Mouse (Mus musculus): ENCODE measurements around the gene Dlx5.

The Dlx5 gene

GRCm38 (mm10) chr6:6859950-6860410, 21.9 kb downstream of the Dlx5 start:
- no peak for DNase-seq (ENCODE audit: low read depth, low spot score)

GRCm38 (mm10) chr6:6859111-6859949, 22.6 kb downstream of the Dlx5 start:
- DNase-seq (ENCODE audit: low read depth, low spot score), result no peak

- no peak for DNase-seq (ENCODE audit: low read depth, low spot score)
Measured at GRCm38 (mm10) chr6:6858571-6858970, 23.3 kb downstream of the Dlx5 start.

DNA sequence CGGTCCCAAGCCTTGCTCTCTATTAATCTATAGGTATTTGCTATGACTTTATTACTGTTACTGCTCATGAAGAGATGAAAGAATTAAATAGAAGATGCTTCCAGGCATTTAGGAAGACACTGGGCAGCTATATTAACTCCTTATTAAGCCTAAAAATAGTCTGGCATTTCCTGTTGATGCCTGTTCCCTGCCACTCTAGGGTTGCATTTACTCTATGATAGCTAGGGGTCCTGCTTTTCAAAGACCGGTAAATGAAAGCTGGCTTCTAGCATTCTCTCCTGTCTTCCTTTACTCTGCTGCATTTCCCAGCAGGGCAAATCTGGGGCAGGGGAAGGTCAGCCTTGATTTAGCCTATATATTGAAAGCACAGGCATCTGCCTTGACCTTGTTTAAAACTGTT, 24.1 kb downstream of the Dlx5 start:
- DNase-seq (ENCODE audit: low read depth, low spot score), result no peak

DNA sequence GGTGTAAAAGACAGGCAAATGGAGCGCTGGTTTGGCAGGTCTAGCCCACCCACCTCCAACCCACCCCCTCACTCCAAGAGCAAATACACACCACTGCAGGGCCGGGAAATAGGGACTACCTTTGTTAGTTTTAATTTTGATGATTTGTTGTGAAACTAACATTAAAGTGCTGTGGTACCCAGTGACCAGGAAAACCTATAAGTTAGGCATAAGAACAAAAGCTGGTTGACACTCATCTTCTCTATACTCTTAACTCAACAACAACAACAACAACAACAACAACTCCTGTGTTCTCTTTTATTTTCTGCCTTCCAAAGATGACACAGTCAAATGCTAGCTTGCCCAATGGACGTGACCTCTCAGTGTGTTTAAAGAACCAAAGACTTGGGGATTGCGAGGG, 25.0 kb downstream of the Dlx5 start:
- no peak for DNase-seq (ENCODE audit: low read depth, low spot score)

DNA sequence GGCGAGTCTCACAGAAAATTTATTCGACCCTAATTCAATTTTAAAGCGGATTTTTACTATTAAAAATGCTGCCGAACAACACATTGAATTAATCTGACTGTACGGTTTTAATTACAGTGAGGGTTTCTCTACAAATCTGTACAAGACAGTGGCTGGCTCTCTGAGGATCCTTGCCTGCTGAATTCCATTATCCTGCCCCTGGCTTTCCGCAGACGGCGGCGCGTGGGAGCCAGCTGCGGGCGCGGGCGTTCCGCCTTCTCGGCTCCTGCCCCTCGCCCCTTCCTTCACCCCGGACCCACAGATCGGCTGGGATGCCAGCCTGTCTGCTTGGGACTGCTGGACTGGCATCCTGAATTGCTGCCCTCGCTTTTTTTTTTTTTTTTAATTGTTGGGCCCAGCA, 25.6 kb downstream of the Dlx5 start:
- no peak for DNase-seq (ENCODE audit: low read depth, low spot score)

- no peak for DNase-seq (ENCODE audit: low read depth, low spot score)
Measured at GRCm38 (mm10) chr6:6855746-6856185, 26.1 kb downstream of the Dlx5 start.

GRCm38 (mm10) chr6:6854902-6855745, 26.8 kb downstream of the Dlx5 start:
- peak; percentile 76 for DNase-seq (ENCODE audit: low read depth, low spot score)

DNA sequence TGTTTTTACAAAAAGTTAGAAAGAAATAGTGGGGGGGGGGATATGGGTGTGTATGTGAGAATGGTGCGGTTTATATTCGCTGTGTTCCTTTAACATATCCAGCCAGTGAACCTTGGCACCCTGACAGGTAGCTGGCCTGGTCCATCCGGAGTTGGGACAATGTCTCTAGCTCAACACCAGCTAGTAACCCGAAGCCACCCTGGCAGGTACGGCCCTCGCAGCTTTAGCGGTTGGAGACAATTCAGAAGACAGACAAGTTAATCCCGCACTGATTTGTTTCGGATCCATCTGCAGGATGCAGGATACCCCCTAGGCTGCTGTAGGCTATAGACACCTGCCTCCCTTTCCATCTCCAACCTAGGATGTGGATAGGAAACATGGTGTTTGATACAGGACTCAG, 27.7 kb downstream of the Dlx5 start:
- DNase-seq (ENCODE audit: low read depth, low spot score), result no peak

DNA sequence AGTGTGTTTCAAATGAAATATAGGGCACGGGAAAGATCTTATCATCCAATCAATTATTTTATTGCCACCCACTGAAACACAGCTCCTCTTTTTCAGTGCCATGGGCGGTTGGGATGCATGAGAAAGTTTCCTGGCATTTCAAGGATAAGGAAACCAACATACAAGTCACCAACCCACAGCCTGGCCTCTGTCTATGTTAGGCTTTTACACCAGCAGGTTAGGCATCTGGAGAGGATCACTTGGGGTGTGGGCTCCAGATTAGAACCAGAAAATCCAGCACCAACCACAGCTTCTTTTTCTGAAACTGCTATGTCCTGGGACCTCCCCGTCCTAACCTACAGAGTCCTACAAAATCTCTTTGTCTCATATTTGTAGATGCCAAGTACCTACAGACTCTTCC, 28.9 kb downstream of the Dlx5 start:
- DNase-seq (ENCODE audit: low read depth, low spot score), result no peak

GRCm38 (mm10) chr6:6851166-6851565, 30.7 kb downstream of the Dlx5 start:
- no peak for DNase-seq (ENCODE audit: low read depth, low spot score)

GRCm38 (mm10) chr6:6850324-6851060, 31.4 kb downstream of the Dlx5 start:
- no peak for DNase-seq (ENCODE audit: low read depth, low spot score)

- DNase-seq (ENCODE audit: low read depth, low spot score), result no peak
Measured at GRCm38 (mm10) chr6:6849744-6850143, 32.1 kb downstream of the Dlx5 start.

GRCm38 (mm10) chr6:6848541-6848940, 33.3 kb downstream of the Dlx5 start:
- DNase-seq (ENCODE audit: low read depth, low spot score), result no peak

- DNase-seq (ENCODE audit: low read depth, low spot score), result no peak
Measured at GRCm38 (mm10) chr6:6833301-6833700, 48.6 kb downstream of the Dlx5 start.

GRCm38 (mm10) chr6:6830446-6830845, 51.4 kb downstream of the Dlx5 start:
- DNase-seq (ENCODE audit: low read depth, low spot score), result no peak
